Mouse (Mus musculus): ENCODE measurements around the gene Cd200. TPM values are rescaled to one million over a fixed set of nuclear protein-coding genes. Genes with fewer than 3 reads are reported as not detected.
"Not testable (repeated sequence)": the region's sequence is repeated elsewhere in the genome, so short reads cannot be mapped to it uniquely, and the experiment has no call there.

Gene Cd200
- polyA plus RNA-seq, 1 experiment from 2014 or later, result 392 TPM

DNA sequence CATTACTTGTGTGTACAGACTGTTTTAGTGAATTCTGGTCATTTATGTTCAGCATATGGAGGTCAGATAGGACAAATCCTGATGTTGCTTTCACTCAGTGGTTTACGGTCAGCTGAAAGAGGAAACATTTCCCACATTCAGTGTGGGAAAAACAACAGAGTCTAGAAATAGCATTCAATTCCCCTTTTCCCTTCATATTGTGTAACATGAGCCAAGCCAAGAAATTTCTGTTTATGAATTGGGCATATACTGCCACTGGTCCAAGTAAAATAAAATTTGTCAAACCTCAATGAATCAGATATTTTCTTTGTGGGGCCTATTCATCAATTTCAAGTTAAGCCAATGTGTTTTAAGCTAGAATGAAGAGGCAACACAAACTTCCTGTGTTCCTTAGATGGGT is 37.8 kb downstream of the Cd200 start:
- Histone ChIP-seq H3K9me3 (ENCODE audit: control insufficient read depth, low read length) (no peaks in the 10 kb centered on the region), H3K4me2 (ENCODE audit: low read depth, low read length) (no peak overlapping the region), H3K36me3 (ENCODE audit: control insufficient read depth, insufficient read depth, low read length) (no peaks in the 10 kb centered on the region), H3K9ac (replicated peaks; ENCODE audit: low read depth, low read length) (no peak overlapping the region), H3K4me3 (ENCODE audit: low read depth, low read length) (no peak overlapping the region), H3K4me1 (ENCODE audit: control insufficient read depth, insufficient read depth, low read length) (no peaks in the 10 kb centered on the region), H3K27ac (ENCODE audit: low read depth, low read length) (no peak overlapping the region), H3K27me3 (ENCODE audit: control insufficient read depth, insufficient read depth, low read length) (no peaks in the 10 kb centered on the region)
- whole genome bisulfite sequencing, result 97% methylated on average over 1 of the region's 1 CpGs
- ATAC-seq (ENCODE audit: low read depth), result no peak

DNA sequence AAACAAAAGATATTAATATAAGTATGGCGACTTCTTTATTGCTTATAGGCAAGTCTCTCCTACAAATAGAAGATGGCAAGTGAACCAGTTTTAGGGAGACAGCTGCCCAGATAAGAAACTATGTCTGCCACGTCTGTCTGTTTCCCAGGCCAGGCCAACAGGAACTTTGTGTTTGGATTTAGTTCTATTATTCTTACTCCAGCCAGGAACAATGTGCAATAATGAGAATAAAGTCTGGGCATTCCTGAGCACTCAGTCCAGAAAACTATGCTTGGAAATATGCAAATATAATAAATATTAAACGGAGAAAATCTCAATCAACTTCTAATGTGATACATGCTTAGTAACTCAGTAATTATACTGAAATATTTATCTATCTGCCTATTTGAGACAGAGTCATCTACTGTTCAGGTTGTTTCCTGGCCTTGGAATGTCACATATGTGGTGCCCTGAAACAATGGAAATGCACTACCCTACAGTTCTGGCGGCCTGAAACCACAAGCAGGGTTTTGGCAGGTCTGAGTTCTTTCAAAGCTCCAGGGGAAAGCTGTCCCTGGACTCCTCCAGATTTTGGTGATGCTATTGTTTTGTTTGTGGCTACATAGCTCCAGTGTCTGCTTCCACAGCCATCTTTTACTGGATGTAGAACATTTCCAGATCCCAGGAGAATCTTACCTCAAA is 39.4 kb downstream of the Cd200 start:
- Histone ChIP-seq H3K9me3 (ENCODE audit: control insufficient read depth, low read length) (no peaks in the 10 kb centered on the region), H3K4me2 (ENCODE audit: low read depth, low read length) (no peak overlapping the region), H3K36me3 (ENCODE audit: control insufficient read depth, insufficient read depth, low read length) (no peaks in the 10 kb centered on the region), H3K4me3 (ENCODE audit: low read depth, low read length) (no peak overlapping the region), H3K4me1 (ENCODE audit: control insufficient read depth, insufficient read depth, low read length) (no peaks in the 10 kb centered on the region), H3K27me3 (ENCODE audit: control insufficient read depth, insufficient read depth, low read length) (no peaks in the 10 kb centered on the region), H3K27ac (ENCODE audit: low read depth, low read length) (no peak overlapping the region), H3K9ac (replicated peaks; ENCODE audit: low read depth, low read length) (no peak overlapping the region)
- no peak for ATAC-seq (ENCODE audit: low read depth)
- WGBS, result 77% methylated on average over 4 of the region's 4 CpGs

DNA sequence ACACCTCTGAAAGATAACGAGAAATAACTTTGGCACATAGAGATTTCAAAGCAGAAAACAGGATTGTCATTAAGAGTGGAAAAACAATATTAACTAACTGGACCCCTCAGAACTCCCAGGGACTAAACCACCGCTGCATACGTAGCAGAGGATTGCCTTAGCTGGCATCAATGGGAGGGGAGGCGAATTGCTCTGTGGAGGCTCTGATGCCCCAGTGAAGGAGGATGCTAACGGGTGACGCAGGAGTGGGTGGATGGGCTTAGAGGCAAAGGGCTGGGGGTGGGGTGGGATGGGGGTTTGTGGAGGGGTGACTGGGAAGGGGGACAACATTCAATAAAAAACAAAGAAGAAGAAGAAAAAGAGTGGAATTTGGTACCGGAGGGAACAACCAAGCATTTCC is 42.7 kb downstream of the Cd200 start:
- no peaks in the 10 kb centered on the region for H3K9me3 ChIP-seq (ENCODE audit: control insufficient read depth, low read length)
- H3K4me2 ChIP-seq (ENCODE audit: low read depth, low read length), result no peak overlapping the region
- no peaks in the 10 kb centered on the region for H3K36me3 ChIP-seq (ENCODE audit: control insufficient read depth, insufficient read depth, low read length)
- ATAC-seq (ENCODE audit: low read depth), result no peak
- no peak overlapping the region for H3K27ac ChIP-seq (ENCODE audit: low read depth, low read length)
- no peaks in the 10 kb centered on the region for H3K4me1 ChIP-seq (ENCODE audit: control insufficient read depth, insufficient read depth, low read length)
- H3K9ac ChIP-seq (replicated peaks; ENCODE audit: low read depth, low read length), result no peak overlapping the region
- H3K4me3 ChIP-seq (ENCODE audit: low read depth, low read length), result no peak overlapping the region
- no peaks in the 10 kb centered on the region for H3K27me3 ChIP-seq (ENCODE audit: control insufficient read depth, insufficient read depth, low read length)
- WGBS, result 88% methylated on average over 7 of the region's 7 CpGs

GRCm38 (mm10) chr16:45365353-45365752 is 43.5 kb downstream of the Cd200 start:
- Histone ChIP-seq H3K36me3 (ENCODE audit: control insufficient read depth, insufficient read depth, low read length) (no peaks in the 10 kb centered on the region), H3K27me3 (ENCODE audit: control insufficient read depth, insufficient read depth, low read length) (no peaks in the 10 kb centered on the region), H3K9ac (replicated peaks; ENCODE audit: low read depth, low read length) (no peak overlapping the region), H3K4me3 (ENCODE audit: low read depth, low read length) (no peak overlapping the region), H3K4me1 (ENCODE audit: control insufficient read depth, insufficient read depth, low read length) (no peaks in the 10 kb centered on the region), H3K9me3 (ENCODE audit: control insufficient read depth, low read length) (no peaks in the 10 kb centered on the region), H3K27ac (ENCODE audit: low read depth, low read length) (no peak overlapping the region), H3K4me2 (ENCODE audit: low read depth, low read length) (no peak overlapping the region)
- ATAC-seq (ENCODE audit: low read depth), result no peak
- 85% methylated on average over 9 of the region's 9 CpGs for WGBS

- Histone ChIP-seq H3K27me3 (ENCODE audit: control insufficient read depth, insufficient read depth, low read length) (no peaks in the 10 kb centered on the region), H3K4me3 (ENCODE audit: low read depth, low read length) (no peak overlapping the region), H3K4me2 (ENCODE audit: low read depth, low read length) (no peak overlapping the region), H3K4me1 (ENCODE audit: control insufficient read depth, insufficient read depth, low read length) (no peaks in the 10 kb centered on the region), H3K9ac (replicated peaks; ENCODE audit: low read depth, low read length) (no peak overlapping the region), H3K27ac (ENCODE audit: low read depth, low read length) (no peak overlapping the region), H3K9me3 (ENCODE audit: control insufficient read depth, low read length) (no peaks in the 10 kb centered on the region), H3K36me3 (ENCODE audit: control insufficient read depth, insufficient read depth, low read length) (no peaks in the 10 kb centered on the region)
- 97% methylated on average over 1 of the region's 1 CpGs for WGBS
- no peak for ATAC-seq (ENCODE audit: low read depth)
These were observed 44.2 kb downstream of the Cd200 start for GRCm38 (mm10) chr16:45364627-45365026.

DNA sequence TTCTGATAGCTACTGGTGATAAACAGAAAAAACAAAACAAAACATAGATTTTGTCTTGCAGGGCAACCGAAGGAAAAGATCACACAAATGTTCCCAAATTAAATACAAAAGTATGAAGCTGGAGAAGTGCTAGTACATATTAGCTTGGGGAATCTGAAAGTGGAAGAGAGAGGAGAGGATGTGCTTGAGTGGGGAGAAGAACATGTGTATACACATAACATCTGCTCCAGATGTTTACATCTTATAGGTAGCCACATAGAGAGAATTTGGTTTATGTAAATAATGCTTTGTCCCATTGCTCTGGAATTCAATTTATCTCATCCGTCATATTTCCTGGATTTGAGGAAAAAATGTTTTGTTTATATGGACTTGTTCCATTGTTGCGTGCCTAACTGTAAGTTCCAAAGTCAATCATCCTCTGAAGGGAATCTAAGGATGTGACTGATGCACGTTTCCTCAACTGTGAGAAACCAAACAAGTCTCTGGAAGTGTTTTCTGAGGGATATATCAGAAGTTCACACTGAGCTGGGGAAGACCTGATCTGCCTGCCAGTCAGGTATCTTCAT is 45.3 kb downstream of the Cd200 start:
- no peak overlapping the region for H3K9ac ChIP-seq (replicated peaks; ENCODE audit: low read depth, low read length)
- H3K27me3 ChIP-seq (ENCODE audit: control insufficient read depth, insufficient read depth, low read length), result no peaks in the 10 kb centered on the region
- no peak overlapping the region for H3K4me3 ChIP-seq (ENCODE audit: low read depth, low read length)
- H3K9me3 ChIP-seq (ENCODE audit: control insufficient read depth, low read length), result no peaks in the 10 kb centered on the region
- no peak overlapping the region for H3K27ac ChIP-seq (ENCODE audit: low read depth, low read length)
- H3K4me1 ChIP-seq (ENCODE audit: control insufficient read depth, insufficient read depth, low read length), result no peaks in the 10 kb centered on the region
- H3K36me3 ChIP-seq (ENCODE audit: control insufficient read depth, insufficient read depth, low read length), result no peaks in the 10 kb centered on the region
- ATAC-seq (ENCODE audit: low read depth), result no peak
- WGBS, result 87% methylated on average over 4 of the region's 4 CpGs
- H3K4me2 ChIP-seq (ENCODE audit: low read depth, low read length), result no peak overlapping the region

GRCm38 (mm10) chr16:45361450-45361849 is 47.4 kb downstream of the Cd200 start:
- Histone ChIP-seq H3K4me3 (ENCODE audit: low read depth, low read length) (no peak overlapping the region), H3K27me3 (ENCODE audit: control insufficient read depth, insufficient read depth, low read length) (no peaks in the 10 kb centered on the region), H3K4me2 (ENCODE audit: low read depth, low read length) (no peak overlapping the region), H3K9ac (replicated peaks; ENCODE audit: low read depth, low read length) (no peak overlapping the region), H3K4me1 (ENCODE audit: control insufficient read depth, insufficient read depth, low read length) (no peaks in the 10 kb centered on the region), H3K36me3 (ENCODE audit: control insufficient read depth, insufficient read depth, low read length) (no peaks in the 10 kb centered on the region), H3K27ac (ENCODE audit: low read depth, low read length) (no peak overlapping the region), H3K9me3 (ENCODE audit: control insufficient read depth, low read length) (no peaks in the 10 kb centered on the region)
- ATAC-seq (ENCODE audit: low read depth), result no peak

DNA sequence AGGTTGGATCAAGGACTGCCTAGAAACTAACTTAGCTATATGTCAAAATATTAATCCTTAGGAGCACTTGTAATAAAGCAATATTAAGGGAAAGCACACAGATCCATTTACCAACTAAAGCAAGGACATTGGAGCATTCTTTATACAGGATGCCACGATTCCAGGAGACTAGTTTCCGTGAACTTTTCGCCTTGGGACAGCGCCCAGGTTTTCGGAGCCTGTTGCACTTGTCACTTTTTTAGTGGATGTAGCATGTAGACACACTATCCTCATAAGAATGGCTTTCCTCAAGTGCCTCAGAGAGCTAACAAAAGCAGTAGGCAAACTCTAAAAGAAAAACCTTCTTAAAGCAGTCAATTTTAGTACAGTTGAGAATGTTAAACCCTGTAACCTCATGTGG is 50.4 kb downstream of the Cd200 start:
- H3K4me2 ChIP-seq (ENCODE audit: low read depth, low read length); H3K9ac ChIP-seq (replicated peaks; ENCODE audit: low read depth, low read length); H3K4me1 ChIP-seq (ENCODE audit: control insufficient read depth, insufficient read depth, low read length); ATAC-seq (ENCODE audit: low read depth); H3K27me3 ChIP-seq (ENCODE audit: control insufficient read depth, insufficient read depth, low read length); H3K9me3 ChIP-seq (ENCODE audit: control insufficient read depth, low read length); H3K36me3 ChIP-seq (ENCODE audit: control insufficient read depth, insufficient read depth, low read length); H3K27ac ChIP-seq (ENCODE audit: low read depth, low read length); H3K4me3 ChIP-seq (ENCODE audit: low read depth, low read length): not testable (repeated sequence)
- WGBS, result 99% methylated on average over 5 of the region's 5 CpGs

GRCm38 (mm10) chr16:45357134-45357533 is 51.7 kb downstream of the Cd200 start:
- Histone ChIP-seq H3K27me3 (ENCODE audit: control insufficient read depth, insufficient read depth, low read length) (no peaks in the 10 kb centered on the region), H3K9me3 (ENCODE audit: control insufficient read depth, low read length) (no peaks in the 10 kb centered on the region), H3K27ac (ENCODE audit: low read depth, low read length) (no peak overlapping the region), H3K4me1 (ENCODE audit: control insufficient read depth, insufficient read depth, low read length) (no peaks in the 10 kb centered on the region), H3K4me2 (ENCODE audit: low read depth, low read length) (no peak overlapping the region), H3K36me3 (ENCODE audit: control insufficient read depth, insufficient read depth, low read length) (no peaks in the 10 kb centered on the region), H3K9ac (replicated peaks; ENCODE audit: low read depth, low read length) (no peak overlapping the region), H3K4me3 (ENCODE audit: low read depth, low read length) (no peak overlapping the region)
- ATAC-seq (ENCODE audit: low read depth), result no peak
- 90% methylated on average over 1 of the region's 1 CpGs for WGBS

All from neural tube, embryonic 14.5 days (tissue).